Mouse (Mus musculus) lung, postnatal 25 days (tissue): Measurements from ENCODE around the gene Ms4a8a.
"Not testable (repeated sequence)": the region's sequence is repeated elsewhere in the genome, so short reads cannot be mapped to it uniquely, and the experiment has no call there.

Source experiments
- DNase-seq: peaks from one replicate; pipeline ENCODE4 v3.0.0; 2022; ENCODE audit warnings: low spot score

Ms4a8a gene

DNA sequence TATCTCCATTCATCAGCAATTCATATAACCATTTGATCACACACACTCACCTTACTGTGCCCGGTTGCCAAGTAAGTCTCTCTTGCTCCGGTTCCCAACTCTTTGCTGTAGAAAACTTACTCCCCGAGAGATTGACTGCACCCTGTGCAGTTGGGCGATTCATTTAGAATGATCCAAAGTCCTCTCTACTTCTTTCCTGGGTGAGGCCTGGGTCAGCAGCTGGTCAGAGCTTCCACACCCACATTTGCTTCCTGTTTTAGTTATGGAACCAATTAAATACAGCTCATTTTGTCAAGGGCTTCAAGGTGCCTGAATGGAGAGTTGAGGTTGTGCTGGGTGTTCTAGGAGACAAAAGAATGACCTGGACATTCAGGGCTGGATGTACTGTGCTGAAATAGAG is at the start of gene Ms4a8a:
Gene Ms4a8a (minus strand): TSS at position 169 of the 400 bp plus-strand sequence.
- peak; percentile 16 for DNase-seq

GRCm38 (mm10) chr19:11129702-11130101 is 48.8 kb upstream of the Ms4a8a start:
- DNase-seq = no peak

GRCm38 (mm10) chr19:11121016-11121420 is 40.1 kb upstream of the Ms4a8a start:
- DNase-seq = not testable (repeated sequence)

- peak; percentile 26 for DNase-seq
These were observed 38.4 kb upstream of the Ms4a8a start for GRCm38 (mm10) chr19:11119338-11119737.

DNA sequence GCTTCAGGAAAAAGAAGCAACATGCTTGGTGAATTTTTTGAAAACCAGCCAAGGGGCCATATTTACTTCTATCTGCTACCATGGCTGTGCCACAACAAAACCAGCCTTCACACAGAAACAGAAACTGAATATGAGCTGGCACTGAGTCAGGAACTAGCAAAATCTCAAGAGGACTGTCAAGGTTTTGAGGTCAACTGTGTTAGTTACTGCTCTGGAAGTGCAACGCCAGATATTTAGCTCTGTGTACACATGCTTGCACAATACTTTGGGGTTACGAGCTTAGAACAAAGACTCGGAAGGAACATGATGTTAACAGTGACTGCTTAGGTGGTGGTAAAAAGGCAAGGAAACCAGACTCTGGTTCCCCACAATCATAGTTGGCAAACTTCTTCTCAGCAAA is 26.8 kb upstream of the Ms4a8a start:
- DNase-seq = peak; percentile 78

DNA sequence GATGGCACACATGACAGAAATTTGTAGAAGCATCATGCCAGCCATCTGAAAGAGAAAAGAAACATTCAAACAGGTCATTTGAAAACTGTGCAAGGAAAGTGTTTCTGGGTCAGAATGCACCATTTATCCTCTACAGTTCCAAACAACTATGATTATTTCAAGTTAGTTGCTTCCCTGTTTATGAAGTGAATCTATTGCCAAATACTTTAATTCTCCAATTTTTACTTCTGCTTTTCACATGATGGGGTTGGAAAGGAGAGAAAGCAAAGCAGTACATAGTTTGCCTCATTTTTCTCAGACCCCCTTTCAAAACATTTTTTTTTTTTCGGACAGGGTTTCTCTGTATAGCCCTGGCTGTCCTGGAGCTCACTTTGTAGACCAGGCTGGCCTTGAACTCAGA is 21.0 kb upstream of the Ms4a8a start:
- DNase-seq = no peak

- DNase-seq = no peak
These were observed 17.5 kb upstream of the Ms4a8a start for GRCm38 (mm10) chr19:11098401-11098800.

DNA sequence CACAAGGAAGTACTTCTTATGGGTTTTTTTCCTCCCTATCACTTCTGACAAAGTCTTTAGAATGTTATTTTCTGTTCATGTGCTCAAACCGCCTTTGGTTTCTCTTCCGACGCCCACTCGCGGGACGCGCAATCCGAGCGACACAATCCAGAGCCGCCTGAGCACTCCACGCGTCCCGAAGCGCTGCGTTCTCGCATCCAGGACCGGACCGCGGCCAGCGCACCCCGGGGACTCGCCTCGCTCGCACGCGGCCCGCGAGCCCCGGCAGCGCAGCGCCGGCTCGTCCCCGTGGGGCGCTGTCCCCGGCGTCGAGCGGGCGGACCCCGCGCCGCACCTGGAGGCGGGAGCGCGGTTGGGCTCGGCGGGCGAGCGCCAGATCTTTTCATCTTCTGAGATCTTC is 11.2 kb upstream of the Ms4a8a start:
- not testable (repeated sequence) for DNase-seq

DNA sequence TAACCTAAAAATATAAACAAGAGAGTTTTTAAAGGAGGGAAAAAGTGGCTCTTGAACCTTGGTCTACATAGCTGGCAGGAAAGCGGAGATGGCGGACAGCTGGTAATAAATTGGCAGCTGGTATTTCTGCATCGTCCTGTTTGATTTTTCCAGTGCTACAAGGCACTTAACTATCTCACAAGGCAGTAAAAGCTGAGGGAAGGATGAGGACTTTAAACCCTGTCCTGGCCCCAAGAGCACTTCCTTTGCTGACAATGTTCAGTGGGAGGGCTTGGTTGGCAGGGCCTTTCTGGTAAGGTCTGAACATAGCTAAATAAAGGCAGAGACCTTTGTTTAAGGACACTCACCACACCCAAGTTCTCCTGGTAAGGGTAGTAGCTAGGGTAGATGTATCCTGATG is 10.5 kb downstream of the Ms4a8a start:
- DNase-seq = no peak

- peak; percentile 51 for DNase-seq
These were observed 15.6 kb downstream of the Ms4a8a start for GRCm38 (mm10) chr19:11065202-11065875.

DNA sequence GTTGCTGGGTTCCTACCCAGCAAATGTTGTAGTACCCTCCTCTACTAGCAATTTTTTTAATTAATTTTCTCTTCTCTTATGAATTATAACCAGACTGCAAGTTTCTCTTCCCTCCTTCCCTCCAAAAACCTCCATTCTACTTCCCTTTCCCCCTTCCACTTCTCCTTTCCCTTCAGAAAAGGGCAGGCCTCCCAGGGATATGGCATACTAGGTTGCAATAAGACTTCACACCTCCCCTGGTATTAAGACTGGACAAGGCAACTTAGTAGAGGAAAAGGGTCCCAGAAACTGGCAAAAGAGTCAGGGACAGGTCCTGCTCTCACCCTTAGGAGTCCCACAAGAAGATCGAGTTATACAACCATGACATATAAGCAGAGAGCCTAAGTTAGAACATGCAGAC is 20.0 kb downstream of the Ms4a8a start:
- no peak for DNase-seq

DNA sequence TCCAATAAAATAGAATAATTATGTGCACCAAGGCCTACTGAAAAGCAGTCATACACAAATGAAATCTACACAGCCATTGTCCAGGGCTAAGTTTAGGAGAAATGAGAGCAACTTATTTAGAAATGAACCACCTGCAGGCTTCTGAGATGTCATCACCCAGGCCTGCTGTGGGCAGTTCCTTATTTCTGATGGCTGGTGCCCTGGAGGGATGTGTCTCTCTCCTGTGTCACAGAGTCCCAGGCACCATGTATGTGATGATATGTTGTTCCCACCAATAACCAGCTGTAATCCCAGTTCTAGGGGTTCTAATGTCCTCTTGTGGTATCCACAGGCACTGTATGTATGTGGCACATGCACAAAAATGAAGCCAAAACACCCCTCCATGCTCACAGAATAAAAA is 20.9 kb downstream of the Ms4a8a start:
- DNase-seq = no peak

- DNase-seq = peak; percentile 62
These were observed 25.2 kb downstream of the Ms4a8a start for GRCm38 (mm10) chr19:11055700-11056099.

- DNase-seq = no peak
These were observed 27.6 kb downstream of the Ms4a8a start for GRCm38 (mm10) chr19:11053277-11053676.

- DNase-seq = peak; percentile 24
These were observed 28.0 kb downstream of the Ms4a8a start for GRCm38 (mm10) chr19:11052877-11053276.

- DNase-seq = peak; percentile 26
These were observed 30.6 kb downstream of the Ms4a8a start for GRCm38 (mm10) chr19:11050286-11050685.

GRCm38 (mm10) chr19:11049426-11049825 is 31.5 kb downstream of the Ms4a8a start:
- DNase-seq = no peak

DNA sequence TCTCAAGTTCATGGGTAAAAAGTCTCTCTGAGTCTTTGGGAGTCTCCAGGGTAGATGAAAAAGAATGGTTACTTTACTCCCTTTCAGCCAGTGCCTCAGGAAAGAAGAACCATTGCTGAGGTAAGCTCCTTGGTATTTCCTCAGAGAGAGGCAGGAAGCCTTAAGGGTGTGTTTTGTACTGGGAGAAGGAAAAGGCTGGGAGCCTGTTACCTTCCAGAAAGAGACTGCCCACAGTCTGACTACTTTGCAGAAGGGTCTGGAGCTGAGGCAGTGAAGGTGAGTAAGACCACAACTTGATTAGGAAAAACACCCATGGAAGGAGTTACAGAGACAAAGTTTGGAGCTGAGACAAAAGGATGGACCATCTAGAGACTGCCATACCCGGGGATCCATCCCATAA is 32.4 kb downstream of the Ms4a8a start:
- no peak for DNase-seq

DNA sequence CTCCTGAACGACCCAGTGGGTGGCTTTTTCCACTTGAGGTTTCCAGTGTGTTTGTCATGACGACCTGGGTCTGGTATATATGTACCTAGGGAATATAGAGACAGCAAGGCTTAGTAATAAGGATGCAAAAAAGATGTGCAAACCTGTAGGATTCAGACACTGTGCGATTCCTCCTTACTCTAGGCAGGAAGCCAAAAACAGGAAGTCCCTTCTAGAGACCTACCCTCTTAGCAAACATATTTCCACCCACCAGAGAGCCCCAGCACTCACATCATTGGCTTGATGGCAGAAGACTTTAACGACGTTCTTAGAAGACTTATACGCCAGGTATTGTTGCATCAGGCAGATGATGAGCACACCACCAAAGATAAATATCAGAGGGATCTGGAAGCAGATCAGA is 32.9 kb downstream of the Ms4a8a start:
- peak; percentile 40 for DNase-seq

DNA sequence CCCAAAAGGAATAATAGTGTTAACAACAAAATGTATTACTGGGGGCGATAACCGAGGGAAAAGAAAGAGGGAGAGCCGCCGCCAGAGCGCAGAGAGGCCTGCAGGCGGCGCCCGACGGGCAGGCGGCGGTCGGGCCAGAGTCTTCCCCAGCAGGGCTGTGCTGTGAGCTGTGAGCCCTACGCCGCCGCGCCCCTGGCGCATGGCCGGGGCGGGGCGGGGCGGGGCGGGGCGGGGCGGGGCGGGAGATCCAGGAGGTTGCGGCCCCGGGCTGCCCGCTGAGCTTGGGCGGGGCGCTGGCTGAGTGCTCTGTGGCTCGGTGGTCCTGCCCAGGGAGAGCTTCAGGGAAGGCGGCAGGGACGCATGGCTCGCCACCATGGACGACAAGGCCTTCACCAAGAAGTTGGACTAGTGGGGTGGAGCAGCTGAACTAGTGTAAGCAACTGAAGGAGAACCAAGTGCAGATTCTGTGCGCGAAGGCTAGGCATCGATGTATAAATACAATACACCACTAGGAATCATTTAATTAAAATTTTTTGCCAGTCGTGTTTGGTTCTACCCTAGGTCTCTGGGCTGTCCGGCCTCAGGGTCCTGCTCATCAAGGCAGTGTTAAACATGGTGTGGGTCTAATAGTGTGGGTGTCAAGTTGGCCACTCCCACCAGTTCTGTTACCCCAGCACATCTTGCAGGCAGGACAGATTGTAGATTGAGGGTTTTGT is 35.7 kb downstream of the Ms4a8a start:
- DNase-seq = peak; percentile 60

DNA sequence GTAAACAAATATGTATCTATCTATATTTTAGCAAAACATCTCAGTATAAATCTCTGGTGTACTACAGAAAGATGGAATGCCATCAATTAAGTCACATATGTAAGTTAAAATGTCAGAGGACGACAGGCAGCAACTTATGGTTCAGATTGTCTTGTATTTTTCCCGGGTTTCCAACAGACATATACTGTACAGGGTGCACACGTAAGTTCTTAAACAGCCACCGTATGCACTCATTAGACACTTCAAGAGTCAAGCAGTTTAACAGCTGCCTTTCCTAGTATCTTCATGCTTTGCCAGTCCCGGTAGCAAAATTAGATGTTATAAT is 36.3 kb downstream of the Ms4a8a start:
- DNase-seq = no peak

GRCm38 (mm10) chr19:11037570-11037969 is 43.3 kb downstream of the Ms4a8a start:
- no peak for DNase-seq

DNA sequence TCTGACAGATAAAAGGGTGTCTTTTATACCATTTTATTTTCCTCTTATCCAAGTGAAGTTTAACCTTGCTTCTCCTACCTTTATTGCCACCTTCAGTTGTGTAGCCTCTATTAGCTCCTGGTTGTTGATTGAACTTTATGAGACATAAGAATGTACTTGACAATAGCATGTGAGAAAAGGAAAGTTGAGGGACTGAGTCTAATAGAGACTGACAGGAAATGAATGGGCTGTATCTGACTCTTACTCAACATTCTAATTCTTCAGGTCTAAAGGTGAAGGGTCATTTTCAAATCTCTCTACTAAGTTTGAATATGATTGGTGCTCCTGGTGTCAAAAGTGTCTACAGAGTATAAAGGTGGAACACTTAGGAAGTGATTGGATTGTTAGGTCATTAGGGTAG is 58.5 kb downstream of the Ms4a8a start:
- no peak for DNase-seq

- no peak for DNase-seq
These were observed 63.0 kb downstream of the Ms4a8a start, which contains the start of gene Ms4a18 for GRCm38 (mm10) chr19:11017891-11018290. Ms4a18 (minus strand) TSS chr19:11018031.
